Mouse (Mus musculus): ENCODE results near the gene Paf1. TPM values are rescaled to one million over a fixed set of nuclear protein-coding genes. Genes with fewer than 3 reads are reported as not detected.

The Paf1 gene
- total and polyA plus RNA-seq, 3 experiments: 53.5 to 645 (median 99.9) TPM

- Histone ChIP-seq H3K27me3 (ENCODE audit: control insufficient read depth in 1 of 2, insufficient read depth in 2 of 2, low read length in 2 of 2) (no peaks in the 10 kb centered on the region), H3K27ac (ENCODE audit: control insufficient read depth, low read depth, low read length) (no peak overlapping the region), H3K36me3 (ENCODE audit: control insufficient read depth in 1 of 2, insufficient read depth in 2 of 2, low read length in 2 of 2) (peaks cover 0 to 16% of the 10 kb centered on the region in 2 experiments; a peak in 2 of 4 replicates), H3K4me1 (ENCODE audit: control insufficient read depth in 1 of 2, insufficient read depth in 2 of 2, low read length in 2 of 2) (peaks cover 6 to 23% of the 10 kb centered on the region in 2 experiments), H3K4me3 (ENCODE audit: control insufficient read depth in 1 of 2, insufficient read depth in 1 of 2, low read depth in 2 of 2, low read length in 2 of 2) (no peak overlapping the region), H3K79me2 (ENCODE audit: control insufficient read depth, insufficient read depth, low read length, poor library complexity) (no peaks in the 10 kb centered on the region), H3K9me3 (replicated peaks; ENCODE audit: insufficient read depth, low read length) (no peaks in the 10 kb centered on the region), H3K9ac (ENCODE audit: control insufficient read depth, low read depth, low read length, poor library complexity, severe bottlenecking) (no peak overlapping the region)
- DNase-seq (ENCODE audit: low read depth, low spot score): no peak
- TF ChIP-seq MXI1 (IDR thresholded peaks at IDR 0.05; ENCODE audit: low read depth, low read length) (no peak), CTCF (IDR thresholded peaks at IDR 0.05 in 2 of 3, conservative IDR thresholded peaks at IDR 0.05 in 1 of 3; ENCODE audit: control insufficient read depth in 1 of 3, insufficient read depth in 1 of 3, low read depth in 2 of 3, low read length in 3 of 3, poor library complexity in 1 of 3, severe bottlenecking in 1 of 3) (no peak), MAFK (IDR thresholded peaks at IDR 0.05; ENCODE audit: borderline replicate concordance, low read depth, low read length) (no peak), TCF12 (IDR thresholded peaks at IDR 0.05; ENCODE audit: low read depth, low read length) (no peak), BHLHE40 (IDR thresholded peaks at IDR 0.05; ENCODE audit: borderline replicate concordance, low read depth, low read length) (no peak), CHD1 (IDR thresholded peaks at IDR 0.05; ENCODE audit: low read depth, low read length) (no peak), CHD2 (IDR thresholded peaks at IDR 0.05; ENCODE audit: low read length) (no peak), RAD21 (IDR thresholded peaks at IDR 0.05; ENCODE audit: low read depth, low read length) (no peak), EP300 (IDR thresholded peaks at IDR 0.05; ENCODE audit: low read depth in 1 of 2, low read length in 2 of 2) (no peak), MEF2A (IDR thresholded peaks at IDR 0.05; ENCODE audit: extremely low read depth, insufficient replicate concordance, low read depth, low read length, poor library complexity, severe bottlenecking) (no peak), ZMIZ1 (IDR thresholded peaks at IDR 0.05; ENCODE audit: low read depth, low read length) (no peak), KAT2A (conservative IDR thresholded peaks at IDR 0.05; ENCODE audit: low read depth, low read length) (no peak), MAX (IDR thresholded peaks at IDR 0.05; ENCODE audit: low read length) (no peak), JUND (IDR thresholded peaks at IDR 0.05; ENCODE audit: low read depth, low read length) (no peak), SIN3A (IDR thresholded peaks at IDR 0.05; ENCODE audit: low read length) (no peak), MAZ (IDR thresholded peaks at IDR 0.05; ENCODE audit: low read depth, low read length) (no peak)
Measured at GRCm38 (mm10) chr7:28385196-28385595, 7.6 kb upstream of the Paf1 start.

- Histone ChIP-seq H3K9me3 (replicated peaks; ENCODE audit: insufficient read depth, low read length) (no peaks in the 10 kb centered on the region), H3K9ac (ENCODE audit: control insufficient read depth, low read depth, low read length, poor library complexity, severe bottlenecking) (no peak overlapping the region), H3K36me3 (ENCODE audit: control insufficient read depth in 1 of 2, insufficient read depth in 2 of 2, low read length in 2 of 2) (peaks cover 0 to 12% of the 10 kb centered on the region in 2 experiments; a peak in 2 of 4 replicates), H3K4me1 (ENCODE audit: control insufficient read depth in 1 of 2, insufficient read depth in 2 of 2, low read length in 2 of 2) (peaks cover 2 to 19% of the 10 kb centered on the region in 2 experiments; a peak in 3 of 4 replicates), H3K27ac (ENCODE audit: control insufficient read depth, low read depth, low read length) (no peak overlapping the region), H3K4me3 (ENCODE audit: control insufficient read depth in 1 of 2, insufficient read depth in 1 of 2, low read depth in 2 of 2, low read length in 2 of 2) (no peak overlapping the region), H3K27me3 (ENCODE audit: control insufficient read depth in 1 of 2, insufficient read depth in 2 of 2, low read length in 2 of 2) (no peaks in the 10 kb centered on the region), H3K79me2 (ENCODE audit: control insufficient read depth, insufficient read depth, low read length, poor library complexity) (peaks cover under 1% of the 10 kb centered on the region; the same call in 1 of the 2 replicates)
- TF ChIP-seq GABPA (IDR thresholded peaks at IDR 0.05; ENCODE audit: low read depth, low read length) (no peak), MAFK (IDR thresholded peaks at IDR 0.05; ENCODE audit: borderline replicate concordance, low read depth, low read length) (no peak), ETS1 (IDR thresholded peaks at IDR 0.05; ENCODE audit: low read depth, low read length) (no peak), TCF12 (IDR thresholded peaks at IDR 0.05; ENCODE audit: low read depth, low read length) (no peak), SMC3 (IDR thresholded peaks at IDR 0.05; ENCODE audit: low read depth, low read length) (no peak), BHLHE40 (IDR thresholded peaks at IDR 0.05; ENCODE audit: borderline replicate concordance, low read depth, low read length) (no peak), ZKSCAN1 (IDR thresholded peaks at IDR 0.05; ENCODE audit: low read depth, low read length) (no peak), TAL1 (IDR thresholded peaks at IDR 0.05; ENCODE audit: low read length) (no peak), E2F4 (IDR thresholded peaks at IDR 0.05; ENCODE audit: borderline replicate concordance, low read depth, low read length) (no peak), MYC (IDR thresholded peaks at IDR 0.05; ENCODE audit: low read depth, low read length) (no peak), GATA1 (IDR thresholded peaks at IDR 0.05; ENCODE audit: low read depth, low read length) (no peak), MAX (IDR thresholded peaks at IDR 0.05; ENCODE audit: low read length) (no peak), POLR2A (IDR thresholded peaks at IDR 0.05; ENCODE audit: control insufficient read depth in 1 of 2, insufficient read depth in 1 of 2, low read depth in 1 of 2, low read length in 2 of 2, poor library complexity in 1 of 2) (no peak), UBTF (IDR thresholded peaks at IDR 0.05; ENCODE audit: borderline replicate concordance, insufficient read depth, low read depth, low read length) (no peak), MEF2A (IDR thresholded peaks at IDR 0.05; ENCODE audit: extremely low read depth, insufficient replicate concordance, low read depth, low read length, poor library complexity, severe bottlenecking) (no peak), MXI1 (IDR thresholded peaks at IDR 0.05; ENCODE audit: low read depth, low read length) (no peak), USF2 (IDR thresholded peaks at IDR 0.05; ENCODE audit: borderline replicate concordance in 1 of 2, insufficient read depth in 1 of 2, low read depth in 1 of 2, low read length in 2 of 2) (no peak), TBP (IDR thresholded peaks at IDR 0.05; ENCODE audit: low read depth, low read length) (no peak), MYB (IDR thresholded peaks at IDR 0.05; ENCODE audit: low read depth, low read length) (no peak)
- DNase-seq (ENCODE audit: low read depth, low spot score): no peak
Measured at GRCm38 (mm10) chr7:28386007-28386406, 6.7 kb upstream of the Paf1 start.

Measured in MEL (cell line).